Mouse (Mus musculus): ENCODE data around the gene Kcnk16. TPM values are rescaled to one million over a fixed set of nuclear protein-coding genes. Genes with fewer than 3 reads are reported as not detected.
A peak's percentile ranks its signal among the peaks of the same experiment; 100 is the strongest.
"Not testable (repeated sequence)": the region's sequence is repeated elsewhere in the genome, so short reads cannot be mapped to it uniquely, and the experiment has no call there.

The Kcnk16 gene
- polyA plus RNA-seq (2012; ENCODE audit: insufficient read depth, insufficient read length, missing spikeins): not detected in 2 replicates

DNA sequence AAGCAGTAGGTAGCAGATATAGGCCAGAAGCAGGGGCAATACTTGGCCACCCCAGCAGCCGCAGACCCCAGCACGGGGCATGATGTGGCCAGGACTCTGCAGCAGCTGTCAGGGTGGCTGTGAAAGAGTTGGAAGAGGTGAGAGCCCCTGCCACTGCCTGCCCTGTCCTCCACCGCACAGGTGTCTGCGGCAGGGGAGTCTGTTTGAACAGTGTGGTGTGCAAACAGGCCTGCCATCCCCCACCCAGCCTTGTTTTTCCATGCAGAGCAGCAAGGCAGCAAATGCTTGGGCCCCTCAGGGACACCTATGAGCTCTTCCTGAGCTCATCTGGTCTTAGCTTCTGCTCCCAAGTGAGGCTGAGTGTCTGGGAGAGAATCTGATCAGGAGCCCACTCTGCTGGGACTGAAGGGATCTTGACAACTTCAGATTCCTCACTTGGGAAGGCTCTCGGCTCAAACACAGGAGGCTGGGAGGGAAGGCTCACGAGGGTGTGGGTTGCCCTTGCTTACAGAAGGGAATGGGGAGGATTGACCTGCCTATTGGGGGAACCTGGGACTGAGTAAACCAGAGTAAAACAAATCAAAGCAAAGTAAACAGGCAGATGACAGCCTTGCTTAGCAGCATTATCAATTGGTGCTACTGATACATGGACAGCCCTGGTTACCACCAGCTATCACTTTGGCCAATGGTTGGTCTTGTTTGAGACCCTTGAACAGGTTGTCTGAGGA, at the start of gene Kcnk16:
Gene Kcnk16, minus strand, starts transcription at position 118 of the 728 bp plus-strand sequence.
- no peak for TF ChIP-seq CTCF (IDR thresholded peaks at IDR 0.05; ENCODE audit: low read depth, low read length)
- no peak for TF ChIP-seq POLR2A (IDR thresholded peaks at IDR 0.05; ENCODE audit: borderline replicate concordance, low read depth, low read length)
- no peak within 1 kb of the TSS for H3K27ac ChIP-seq (ENCODE audit: insufficient read depth, low read depth, low read length)

DNA sequence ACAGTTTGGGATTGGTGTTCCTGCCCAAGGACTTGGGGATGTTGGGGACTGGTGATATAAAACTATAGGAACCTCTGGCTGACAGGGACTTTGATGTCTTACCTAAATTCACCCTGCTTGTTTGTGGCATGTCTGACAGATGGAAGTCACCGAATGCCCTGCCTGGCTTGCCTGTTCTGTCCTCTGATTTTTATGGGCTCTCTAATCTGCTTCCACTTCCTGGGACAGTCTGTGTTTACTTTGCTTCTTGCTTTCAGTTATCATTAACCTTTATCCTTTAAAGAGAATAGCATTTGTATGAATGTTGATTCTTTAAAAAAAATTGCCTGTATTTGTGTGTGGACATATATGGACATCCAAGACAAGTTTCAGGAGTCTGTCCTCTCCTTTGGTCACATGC, 46.1 kb upstream of the Kcnk16 start:
- peaks cover 4% of the 10 kb centered on the region; the same call in 1 of the 2 replicates for H3K4me1 ChIP-seq (ENCODE audit: control insufficient read depth, insufficient read depth, low read length)
- H3K4me3 ChIP-seq (ENCODE audit: insufficient read depth, low read length): no peak overlapping the region
- TF ChIP-seq CTCF (IDR thresholded peaks at IDR 0.05; ENCODE audit: low read depth, low read length) (no peak), POLR2A (IDR thresholded peaks at IDR 0.05; ENCODE audit: borderline replicate concordance, low read depth, low read length) (no peak)
- no peak overlapping the region for H3K27ac ChIP-seq (ENCODE audit: insufficient read depth, low read depth, low read length)

More for the DNA sequence above, at the start of gene Kcnk16:
- Histone ChIP-seq H3K4me1 (ENCODE audit: control insufficient read depth, insufficient read depth, low read length) (no peaks in the 10 kb centered on the region), H3K4me3 (ENCODE audit: insufficient read depth, low read length) (no peak within 1 kb of the TSS)

DNA sequence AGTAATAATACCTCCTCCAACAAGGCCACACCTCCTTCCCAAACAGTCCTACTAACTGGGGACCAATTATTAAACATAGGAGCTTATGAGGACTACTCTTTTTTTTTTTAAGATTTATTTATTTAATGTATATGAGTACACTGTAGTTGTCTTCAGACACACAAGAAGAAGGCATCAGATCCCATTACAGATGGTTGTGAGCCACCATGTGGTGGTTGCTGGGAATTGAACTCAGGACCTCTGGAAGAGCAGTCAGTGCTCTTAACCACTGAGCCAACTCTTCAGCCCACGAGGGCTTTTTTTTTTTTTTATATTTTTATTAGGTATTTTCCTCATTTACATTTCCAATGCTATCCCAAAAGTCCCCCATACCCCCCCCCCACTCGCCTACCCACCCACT, 36.1 kb upstream of the Kcnk16 start:
- not testable (repeated sequence) for H3K27ac ChIP-seq (ENCODE audit: insufficient read depth, low read depth, low read length); H3K4me3 ChIP-seq (ENCODE audit: insufficient read depth, low read length); H3K4me1 ChIP-seq (ENCODE audit: control insufficient read depth, insufficient read depth, low read length)

DNA sequence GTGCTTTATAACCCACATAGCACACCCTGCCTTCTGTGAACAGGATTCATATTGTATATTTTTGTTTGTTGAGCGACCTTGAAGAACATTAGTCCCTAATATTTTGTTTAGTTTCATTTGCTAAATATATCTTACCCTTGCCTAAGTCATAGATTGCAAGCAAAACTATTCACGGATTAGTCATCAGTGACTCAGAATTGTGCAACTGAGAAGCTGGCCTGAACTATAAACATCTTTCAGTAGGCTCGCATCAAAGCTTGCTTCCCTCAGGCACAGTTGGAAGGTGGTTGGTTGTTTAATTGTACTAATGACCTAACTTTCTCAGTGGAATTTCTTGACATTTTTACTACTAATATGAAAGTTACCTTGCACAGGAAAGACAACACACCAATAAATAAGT, 29.1 kb upstream of the Kcnk16 start:
- Histone ChIP-seq H3K4me1 (ENCODE audit: control insufficient read depth, insufficient read depth, low read length) (peaks cover 29% of the 10 kb centered on the region), H3K4me3 (ENCODE audit: insufficient read depth, low read length) (no peak overlapping the region), H3K27ac (ENCODE audit: insufficient read depth, low read depth, low read length) (peak overlapping the region; percentile 54; the same call in 1 of the 2 replicates)
- TF ChIP-seq POLR2A (IDR thresholded peaks at IDR 0.05; ENCODE audit: borderline replicate concordance, low read depth, low read length) (no peak), CTCF (IDR thresholded peaks at IDR 0.05; ENCODE audit: low read depth, low read length) (no peak)

DNA sequence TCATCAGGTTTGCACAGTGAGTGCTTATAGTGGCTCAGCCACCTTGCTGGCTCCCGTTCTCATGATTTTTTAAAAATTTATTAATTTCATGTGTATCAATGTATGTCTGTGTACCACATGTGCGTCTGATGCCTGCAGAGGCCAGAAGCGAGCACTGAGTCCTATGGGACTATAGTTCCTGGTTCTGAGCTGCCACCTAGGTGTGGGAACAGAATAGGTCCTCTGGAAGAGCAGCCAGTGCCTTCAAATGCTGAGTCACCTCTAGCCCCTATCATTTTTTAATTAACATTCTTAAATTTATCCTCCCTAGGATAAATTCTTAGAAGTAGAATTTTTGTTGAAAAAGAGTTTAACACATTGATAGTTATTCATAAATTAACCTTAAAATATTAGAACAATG, 28.6 kb upstream of the Kcnk16 start:
- H3K4me3 ChIP-seq (ENCODE audit: insufficient read depth, low read length): no peak overlapping the region
- TF ChIP-seq POLR2A (IDR thresholded peaks at IDR 0.05; ENCODE audit: borderline replicate concordance, low read depth, low read length) (no peak), CTCF (IDR thresholded peaks at IDR 0.05; ENCODE audit: low read depth, low read length) (no peak)
- H3K27ac ChIP-seq (ENCODE audit: insufficient read depth, low read depth, low read length): peak overlapping the region; percentile 72
- peaks cover 29% of the 10 kb centered on the region for H3K4me1 ChIP-seq (ENCODE audit: control insufficient read depth, insufficient read depth, low read length)

DNA sequence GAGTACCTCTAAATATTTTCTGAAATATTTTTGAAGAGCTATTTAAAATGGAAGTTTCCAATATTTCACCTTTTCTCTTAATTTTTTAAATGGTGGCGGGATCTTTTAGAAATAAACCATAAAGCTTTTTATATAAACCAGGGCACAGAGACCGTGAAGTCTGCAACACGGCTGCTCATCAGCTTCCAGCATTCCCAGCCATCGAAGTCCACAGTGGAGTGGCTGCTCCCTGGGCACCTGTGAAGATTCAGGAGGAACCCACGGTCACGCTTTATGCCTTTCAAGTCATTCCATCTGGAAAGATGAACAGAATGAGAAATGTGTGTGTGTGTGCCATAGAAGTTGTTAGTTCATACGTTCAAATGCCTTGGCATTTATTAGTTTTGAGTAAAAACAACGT, 25.9 kb upstream of the Kcnk16 start:
- H3K27ac ChIP-seq (ENCODE audit: insufficient read depth, low read depth, low read length): no peak overlapping the region
- peak overlapping the region; percentile 73 for H3K4me3 ChIP-seq (ENCODE audit: insufficient read depth, low read length)
- TF ChIP-seq POLR2A (IDR thresholded peaks at IDR 0.05; ENCODE audit: borderline replicate concordance, low read depth, low read length) (no peak), CTCF (IDR thresholded peaks at IDR 0.05; ENCODE audit: low read depth, low read length) (no peak)
- peaks cover 24% of the 10 kb centered on the region for H3K4me1 ChIP-seq (ENCODE audit: control insufficient read depth, insufficient read depth, low read length)

DNA sequence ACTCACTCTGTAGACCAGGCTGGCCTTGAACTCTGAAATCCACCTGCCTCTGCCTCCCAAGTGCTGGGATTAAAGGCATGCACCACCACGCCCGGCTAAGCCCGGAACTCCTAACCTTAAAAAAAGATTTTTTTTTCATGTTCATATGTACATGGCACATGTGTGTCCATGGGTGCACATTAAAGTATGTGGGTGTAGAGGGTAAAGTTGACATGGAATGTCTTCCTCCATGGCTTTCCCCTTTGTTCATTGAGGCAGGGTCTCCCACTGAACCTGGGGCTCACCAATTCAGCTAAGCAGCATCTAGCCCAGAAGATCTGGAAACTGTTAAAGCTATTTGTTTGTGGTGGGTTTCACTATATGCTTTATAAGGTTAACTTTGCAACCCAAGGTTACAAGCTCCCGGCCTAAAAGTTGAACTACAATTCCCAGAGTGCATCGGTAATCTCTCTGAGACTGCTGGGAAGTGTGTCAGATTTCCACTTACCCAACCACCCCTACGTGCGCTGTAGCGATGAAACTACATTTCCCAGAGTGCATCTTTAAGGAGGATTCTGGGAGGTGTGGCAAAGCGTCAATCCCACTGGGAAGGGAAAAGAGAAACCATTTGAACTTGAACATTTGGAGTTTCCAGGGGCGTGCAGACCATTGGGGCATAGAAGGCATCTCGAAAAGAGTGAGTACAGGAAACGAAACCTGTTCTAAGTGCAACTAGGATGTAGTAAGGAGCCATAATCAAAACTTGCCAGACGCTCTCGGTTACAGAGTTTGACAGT, 25.3 kb upstream of the Kcnk16 start, which contains the start of gene Nudt13:
Gene Nudt13, plus strand, starts transcription at position 581 of the 776 bp plus-strand sequence.
- Histone ChIP-seq H3K4me3 (ENCODE audit: insufficient read depth, low read length) (peak within 1 kb of the TSS; percentile 73), H3K4me1 (ENCODE audit: control insufficient read depth, insufficient read depth, low read length) (peaks cover 17% of the 10 kb centered on the region), H3K27ac (ENCODE audit: insufficient read depth, low read depth, low read length) (no peak within 1 kb of the TSS; the same call in 1 of the 2 replicates)
- TF ChIP-seq CTCF (IDR thresholded peaks at IDR 0.05; ENCODE audit: low read depth, low read length) (no peak), POLR2A (IDR thresholded peaks at IDR 0.05; ENCODE audit: borderline replicate concordance, low read depth, low read length) (no peak)

DNA sequence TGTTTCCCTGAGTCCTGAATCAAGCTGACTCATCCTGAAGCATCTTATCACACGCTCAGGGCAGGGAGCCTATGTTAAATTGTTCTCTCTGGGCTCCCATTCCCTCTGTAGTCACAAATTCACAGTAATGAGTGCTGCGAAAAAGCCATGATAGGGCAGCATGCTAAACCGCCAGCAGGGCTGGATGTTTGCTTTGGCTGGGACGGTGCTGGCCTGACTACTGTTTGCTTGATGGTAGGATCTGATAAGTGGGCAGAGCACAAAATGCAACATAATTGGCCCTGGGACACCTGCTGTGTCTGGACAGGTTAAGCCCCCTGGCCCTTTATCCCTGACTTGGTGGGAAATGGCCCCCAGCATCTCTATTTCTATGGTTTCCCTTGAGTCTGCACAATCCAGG, 22.4 kb upstream of the Kcnk16 start:
- TF ChIP-seq CTCF (IDR thresholded peaks at IDR 0.05; ENCODE audit: low read depth, low read length): no peak
- no peak for TF ChIP-seq POLR2A (IDR thresholded peaks at IDR 0.05; ENCODE audit: borderline replicate concordance, low read depth, low read length)
- no peak overlapping the region for H3K4me3 ChIP-seq (ENCODE audit: insufficient read depth, low read length)
- H3K4me1 ChIP-seq (ENCODE audit: control insufficient read depth, insufficient read depth, low read length): peaks cover 3% of the 10 kb centered on the region
- no peak overlapping the region for H3K27ac ChIP-seq (ENCODE audit: insufficient read depth, low read depth, low read length)

DNA sequence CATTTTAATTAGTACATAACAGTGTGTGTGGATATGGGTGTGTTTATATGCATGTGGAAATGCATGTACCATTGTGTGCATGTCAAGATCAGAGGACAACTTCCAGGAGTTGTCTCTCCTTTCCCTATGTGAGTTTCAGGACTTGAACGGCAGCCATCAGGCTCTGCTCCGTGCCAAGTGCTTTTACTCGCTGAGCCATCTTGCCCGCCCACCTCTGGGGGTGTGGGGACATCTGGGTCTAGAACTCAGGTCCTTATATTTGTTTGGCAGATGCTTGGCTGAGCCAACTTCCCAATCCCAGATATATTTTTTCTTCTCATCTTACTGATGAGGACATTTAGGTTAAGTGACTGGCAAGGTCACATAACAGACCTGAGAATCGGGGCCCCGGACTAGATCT, 578 bp downstream of the Kcnk16 start:
- H3K4me3 ChIP-seq (ENCODE audit: insufficient read depth, low read length): no peak overlapping the region
- H3K27ac ChIP-seq (ENCODE audit: insufficient read depth, low read depth, low read length): no peak overlapping the region
- TF ChIP-seq POLR2A (IDR thresholded peaks at IDR 0.05; ENCODE audit: borderline replicate concordance, low read depth, low read length): no peak
- no peak for TF ChIP-seq CTCF (IDR thresholded peaks at IDR 0.05; ENCODE audit: low read depth, low read length)
- H3K4me1 ChIP-seq (ENCODE audit: control insufficient read depth, insufficient read depth, low read length): no peaks in the 10 kb centered on the region

DNA sequence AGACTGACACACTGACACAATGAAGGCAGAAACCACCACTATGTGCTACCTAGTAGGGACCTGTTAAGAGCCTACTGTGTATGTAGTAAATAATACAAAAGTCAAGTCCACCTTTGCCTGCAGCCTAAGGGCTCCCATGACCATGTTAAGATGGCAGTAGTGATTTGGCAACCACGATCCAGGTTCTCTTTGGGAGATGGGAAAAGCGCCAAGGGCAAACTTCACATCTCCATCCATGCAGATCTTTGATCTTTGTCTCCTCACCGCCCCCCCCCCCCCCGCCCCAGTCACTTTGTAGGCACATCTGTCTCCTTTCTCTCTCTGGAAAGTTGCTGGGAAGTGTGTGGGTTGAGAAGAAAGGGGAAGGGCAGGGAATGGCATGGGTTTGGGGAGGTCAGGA, 6.7 kb downstream of the Kcnk16 start:
- TF ChIP-seq POLR2A (IDR thresholded peaks at IDR 0.05; ENCODE audit: borderline replicate concordance, low read depth, low read length) (no peak), CTCF (IDR thresholded peaks at IDR 0.05; ENCODE audit: low read depth, low read length) (no peak)
- H3K27ac ChIP-seq (ENCODE audit: insufficient read depth, low read depth, low read length): no peak overlapping the region
- H3K4me3 ChIP-seq (ENCODE audit: insufficient read depth, low read length): no peak overlapping the region
- no peaks in the 10 kb centered on the region for H3K4me1 ChIP-seq (ENCODE audit: control insufficient read depth, insufficient read depth, low read length)
